Mouse (Mus musculus): Measurements from ENCODE around the gene Khdrbs1. TPM values are rescaled to one million over a fixed set of nuclear protein-coding genes. Genes with fewer than 3 reads are reported as not detected.
"Not testable (repeated sequence)": the region's sequence is repeated elsewhere in the genome, so short reads cannot be mapped to it uniquely, and the experiment has no call there.

Gene Khdrbs1
- polyA plus RNA-seq, 1 experiment from 2014 or later = 131 TPM

DNA sequence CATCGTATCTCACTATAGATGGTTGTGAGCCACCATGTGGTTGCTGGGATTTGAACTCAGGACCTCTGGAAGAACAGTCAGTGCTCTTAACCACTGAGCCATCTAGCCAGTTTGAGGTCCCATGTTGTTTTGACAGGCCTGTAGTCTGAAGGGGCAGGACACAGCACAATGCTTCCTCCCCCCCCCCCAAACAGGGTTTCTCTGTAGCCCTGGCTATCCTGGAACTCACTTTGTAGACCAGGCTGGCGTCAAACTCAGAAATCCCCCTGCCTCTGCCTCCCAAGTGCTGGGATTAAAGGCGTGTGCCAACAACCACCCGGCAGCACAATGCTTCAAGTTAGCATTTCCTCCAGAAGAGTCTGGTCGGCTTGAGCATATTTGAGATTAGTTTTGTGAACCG is 41.4 kb downstream of the Khdrbs1 start:
- not testable (repeated sequence) for H3K4me3 ChIP-seq (ENCODE audit: low read length); H3K4me2 ChIP-seq (replicated peaks; ENCODE audit: low read depth, low read length); H3K27ac ChIP-seq (ENCODE audit: low read depth, low read length); H3K27me3 ChIP-seq (ENCODE audit: control insufficient read depth, insufficient read depth, low read length); ATAC-seq (ENCODE audit: low FRiP score, low TSS enrichment); H3K9me3 ChIP-seq (ENCODE audit: control insufficient read depth, low read length); H3K9ac ChIP-seq (ENCODE audit: low read depth, low read length)
- peaks cover 27% of the 10 kb centered on the region for H3K36me3 ChIP-seq (ENCODE audit: control insufficient read depth, insufficient read depth, low read length)
- 96% methylated on average over 6 of the region's 6 CpGs for WGBS
- H3K4me1 ChIP-seq (ENCODE audit: control insufficient read depth, insufficient read depth, low read length) = peaks cover 16% of the 10 kb centered on the region

DNA sequence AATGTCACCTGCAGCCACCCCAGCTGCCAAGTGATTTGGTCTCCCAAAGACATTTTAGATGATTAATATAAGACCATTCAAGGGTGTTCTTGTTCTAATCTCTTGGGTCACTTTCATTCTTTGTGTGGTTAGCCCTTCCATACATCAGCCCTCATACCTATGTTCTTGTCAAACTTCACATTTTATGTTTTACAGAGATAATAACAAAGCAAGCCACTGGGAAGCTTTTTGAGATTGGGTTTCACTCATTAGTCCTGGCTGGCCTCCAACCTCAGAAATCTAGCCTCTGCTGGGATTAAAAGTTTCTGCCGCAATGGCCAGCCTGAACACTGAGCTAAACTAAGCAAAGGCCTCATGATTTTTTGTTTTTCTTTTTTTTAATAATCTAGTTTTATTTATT is 41.9 kb downstream of the Khdrbs1 start:
- 70% methylated on average over 1 of the region's 1 CpGs for WGBS
- Histone ChIP-seq H3K36me3 (ENCODE audit: control insufficient read depth, insufficient read depth, low read length) (peaks cover 23% of the 10 kb centered on the region), H3K9me3 (ENCODE audit: control insufficient read depth, low read length) (no peaks in the 10 kb centered on the region), H3K27me3 (ENCODE audit: control insufficient read depth, insufficient read depth, low read length) (no peaks in the 10 kb centered on the region), H3K4me2 (replicated peaks; ENCODE audit: low read depth, low read length) (no peak overlapping the region), H3K27ac (ENCODE audit: low read depth, low read length) (no peak overlapping the region), H3K4me3 (ENCODE audit: low read length) (no peak overlapping the region), H3K4me1 (ENCODE audit: control insufficient read depth, insufficient read depth, low read length) (peaks cover 18% of the 10 kb centered on the region), H3K9ac (ENCODE audit: low read depth, low read length) (no peak overlapping the region)
- ATAC-seq (ENCODE audit: low FRiP score, low TSS enrichment) = no peak

DNA sequence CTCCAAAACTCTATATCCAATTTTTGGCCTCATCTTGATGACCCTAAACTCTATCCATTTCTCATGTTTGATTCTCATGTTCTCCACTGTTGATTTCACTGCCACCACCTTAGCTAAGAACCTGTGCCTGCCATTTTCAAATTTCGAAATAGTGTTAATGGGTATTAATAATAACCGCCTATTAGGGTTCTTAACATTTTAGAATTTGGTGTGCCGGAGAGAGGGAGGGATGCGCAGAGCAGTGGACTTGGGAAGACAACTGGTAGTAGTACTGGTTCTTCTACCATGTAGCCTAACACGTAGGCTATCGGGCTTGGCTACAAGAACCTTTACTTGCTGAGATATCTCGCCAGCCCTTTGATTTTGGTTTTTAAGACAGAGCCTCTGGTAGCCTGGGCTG is 44.9 kb downstream of the Khdrbs1 start:
- peaks cover 19% of the 10 kb centered on the region for H3K36me3 ChIP-seq (ENCODE audit: control insufficient read depth, insufficient read depth, low read length)
- peak overlapping the region; percentile 89; the same call in 1 of the 2 replicates for H3K27ac ChIP-seq (ENCODE audit: low read depth, low read length)
- H3K4me2 ChIP-seq (replicated peaks; ENCODE audit: low read depth, low read length) = peak overlapping the region; percentile 72
- ATAC-seq (ENCODE audit: low FRiP score, low TSS enrichment) = no peak
- peak overlapping the region; percentile 79 for H3K9ac ChIP-seq (ENCODE audit: low read depth, low read length)
- 85% methylated on average over 7 of the region's 7 CpGs for WGBS
- H3K4me3 ChIP-seq (ENCODE audit: low read length) = peak overlapping the region; percentile 78
- H3K4me1 ChIP-seq (ENCODE audit: control insufficient read depth, insufficient read depth, low read length) = peaks cover 13% of the 10 kb centered on the region
- H3K9me3 ChIP-seq (ENCODE audit: control insufficient read depth, low read length) = no peaks in the 10 kb centered on the region
- no peaks in the 10 kb centered on the region for H3K27me3 ChIP-seq (ENCODE audit: control insufficient read depth, insufficient read depth, low read length)

DNA sequence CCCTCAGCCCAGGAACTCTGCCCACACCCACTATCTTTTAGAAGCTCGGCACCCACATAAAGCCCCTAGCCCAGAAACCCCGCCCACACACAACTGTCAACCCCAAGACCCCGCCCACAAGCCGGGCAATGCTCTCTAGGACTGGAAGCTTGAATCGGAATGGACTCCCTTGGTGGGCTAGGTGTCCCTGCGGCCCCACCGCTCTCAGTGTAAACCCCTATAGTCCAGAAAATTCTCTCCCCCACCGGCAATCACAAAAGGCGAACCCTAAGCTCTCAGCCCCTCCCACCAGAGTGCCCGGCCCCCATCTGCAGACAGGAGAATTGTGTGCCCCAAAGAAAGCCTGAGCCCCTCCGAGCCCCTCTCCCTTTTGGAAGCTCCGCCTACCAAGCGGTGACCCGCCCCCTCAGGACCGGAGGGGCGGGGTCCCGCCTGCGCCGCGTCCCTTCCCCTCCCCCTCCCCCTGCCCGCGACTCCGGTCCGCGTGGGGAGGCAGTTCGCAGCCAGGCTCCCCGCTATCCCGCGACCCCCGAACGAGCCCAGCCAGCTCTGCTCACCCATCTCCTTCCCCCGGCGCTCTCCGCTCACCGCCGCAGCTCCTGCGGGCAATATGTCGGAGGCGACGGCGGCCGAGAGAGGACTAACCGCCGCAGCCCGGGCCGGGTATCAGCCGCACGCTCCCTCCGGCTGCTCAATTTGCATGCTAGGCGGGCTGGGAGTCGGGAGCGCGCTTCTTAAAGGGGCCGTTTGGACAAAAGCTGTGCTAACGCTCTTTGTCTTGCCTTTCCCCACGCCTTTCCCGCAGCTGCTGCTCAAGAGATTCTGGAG is 45.7 kb downstream of the Khdrbs1 start, which contains the start of gene Tmem39b:
Tmem39b (minus strand) TSS at position 681 of the 828 bp plus-strand sequence.
- peak within 1 kb of the TSS; percentile 78 for H3K4me3 ChIP-seq (ENCODE audit: low read length)
- H3K9ac ChIP-seq (ENCODE audit: low read depth, low read length) = peak within 1 kb of the TSS; percentile 79
- peaks cover 8% of the 10 kb centered on the region; the same call in 1 of the 2 replicates for H3K4me1 ChIP-seq (ENCODE audit: control insufficient read depth, insufficient read depth, low read length)
- H3K27ac ChIP-seq (ENCODE audit: low read depth, low read length) = peak within 1 kb of the TSS; percentile 89
- no peaks in the 10 kb centered on the region for H3K9me3 ChIP-seq (ENCODE audit: control insufficient read depth, low read length)
- ATAC-seq (ENCODE audit: low FRiP score, low TSS enrichment) = peak; percentile 87
- peak within 1 kb of the TSS; percentile 72 for H3K4me2 ChIP-seq (replicated peaks; ENCODE audit: low read depth, low read length)
- under 1% methylated on average over 46 of the region's 57 CpGs for WGBS
- H3K27me3 ChIP-seq (ENCODE audit: control insufficient read depth, insufficient read depth, low read length) = no peaks in the 10 kb centered on the region
- peaks cover 22% of the 10 kb centered on the region for H3K36me3 ChIP-seq (ENCODE audit: control insufficient read depth, insufficient read depth, low read length)

DNA sequence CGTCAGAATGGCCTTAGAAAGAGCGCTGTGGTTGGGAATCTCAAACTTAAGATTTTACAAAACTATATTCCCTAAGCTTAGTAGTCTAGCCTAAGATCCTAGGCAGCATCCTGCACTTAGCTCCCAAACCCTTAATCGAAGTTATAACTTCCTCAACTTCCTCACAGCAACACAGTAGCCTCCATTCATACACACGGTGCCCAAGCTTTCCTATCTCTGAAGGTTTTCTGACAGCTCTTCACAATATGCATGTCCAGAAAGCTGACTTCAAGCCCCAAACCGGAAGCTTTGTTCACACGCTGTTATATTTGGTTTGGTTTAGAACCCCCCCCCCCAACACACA is 46.3 kb downstream of the Khdrbs1 start:
- peaks cover 25% of the 10 kb centered on the region for H3K36me3 ChIP-seq (ENCODE audit: control insufficient read depth, insufficient read depth, low read length)
- no peaks in the 10 kb centered on the region for H3K9me3 ChIP-seq (ENCODE audit: control insufficient read depth, low read length)
- H3K4me3 ChIP-seq (ENCODE audit: low read length) = peak overlapping the region; percentile 78
- 22% methylated on average over 6 of the region's 6 CpGs for WGBS
- no peaks in the 10 kb centered on the region for H3K27me3 ChIP-seq (ENCODE audit: control insufficient read depth, insufficient read depth, low read length)
- peak overlapping the region; percentile 79 for H3K9ac ChIP-seq (ENCODE audit: low read depth, low read length)
- H3K4me1 ChIP-seq (ENCODE audit: control insufficient read depth, insufficient read depth, low read length) = peaks cover 8% of the 10 kb centered on the region; the same call in 1 of the 2 replicates
- peak overlapping the region; percentile 72 for H3K4me2 ChIP-seq (replicated peaks; ENCODE audit: low read depth, low read length)
- H3K27ac ChIP-seq (ENCODE audit: low read depth, low read length) = peak overlapping the region; percentile 89; the same call in 1 of the 2 replicates
- ATAC-seq (ENCODE audit: low FRiP score, low TSS enrichment) = no peak

DNA sequence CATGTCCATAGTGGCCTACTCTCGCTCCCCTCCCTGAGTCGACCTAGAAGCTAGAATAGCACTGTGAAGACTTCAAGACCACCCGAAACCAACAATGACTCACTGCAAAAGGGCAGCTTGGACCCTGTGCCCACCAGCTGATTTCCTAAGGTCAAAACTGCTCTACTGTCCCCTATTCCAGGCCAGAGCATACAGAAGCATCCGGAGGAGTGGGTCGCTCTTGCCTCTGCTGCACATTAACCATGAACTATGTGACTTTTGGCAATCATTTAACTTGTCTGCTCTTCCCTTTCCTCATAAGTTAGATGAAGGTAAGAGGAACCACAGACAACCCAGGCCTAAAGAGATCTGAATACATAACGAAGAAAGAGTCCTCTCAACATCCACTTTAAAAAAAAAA is 57.6 kb downstream of the Khdrbs1 start:
- ATAC-seq (ENCODE audit: low FRiP score, low TSS enrichment) = no peak
- Histone ChIP-seq H3K27me3 (ENCODE audit: control insufficient read depth, insufficient read depth, low read length) (no peaks in the 10 kb centered on the region), H3K4me1 (ENCODE audit: control insufficient read depth, insufficient read depth, low read length) (no peaks in the 10 kb centered on the region), H3K36me3 (ENCODE audit: control insufficient read depth, insufficient read depth, low read length) (peaks cover 84% of the 10 kb centered on the region), H3K9ac (ENCODE audit: low read depth, low read length) (no peak overlapping the region), H3K27ac (ENCODE audit: low read depth, low read length) (no peak overlapping the region), H3K4me2 (replicated peaks; ENCODE audit: low read depth, low read length) (no peak overlapping the region), H3K4me3 (ENCODE audit: low read length) (no peak overlapping the region), H3K9me3 (ENCODE audit: control insufficient read depth, low read length) (no peaks in the 10 kb centered on the region)
- WGBS = 86% methylated on average over 6 of the region's 6 CpGs

DNA sequence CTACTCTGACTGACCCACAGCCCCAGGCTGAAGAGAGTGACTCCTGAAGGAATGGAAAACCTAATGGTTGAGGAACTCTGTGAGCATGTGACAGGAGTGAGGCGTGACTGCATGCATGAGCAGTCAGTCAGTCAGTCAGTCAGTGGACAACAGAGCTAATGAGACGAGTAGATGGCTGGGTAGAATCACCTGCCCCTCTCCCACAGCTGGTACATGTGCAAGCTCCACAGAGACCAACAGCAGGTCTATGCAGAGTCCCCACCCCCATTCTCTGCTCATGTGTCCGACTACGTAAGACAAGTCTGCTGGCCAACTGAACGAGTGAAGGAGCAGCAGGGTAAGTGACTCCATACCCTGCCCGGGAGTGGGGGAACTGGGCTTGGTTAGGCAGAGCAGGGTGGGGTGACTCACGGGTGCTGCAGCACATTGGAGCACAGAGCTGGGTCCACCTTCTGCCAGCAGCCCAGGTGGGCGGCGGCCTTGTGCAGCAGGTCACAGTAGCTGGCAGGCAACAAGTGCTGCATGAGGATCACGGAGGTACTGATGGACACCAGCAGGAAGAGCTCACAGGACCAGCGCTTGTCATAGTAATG is 58.1 kb downstream of the Khdrbs1 start:
- no peak overlapping the region for H3K4me3 ChIP-seq (ENCODE audit: low read length)
- no peaks in the 10 kb centered on the region for H3K27me3 ChIP-seq (ENCODE audit: control insufficient read depth, insufficient read depth, low read length)
- H3K4me1 ChIP-seq (ENCODE audit: control insufficient read depth, insufficient read depth, low read length) = no peaks in the 10 kb centered on the region
- H3K9me3 ChIP-seq (ENCODE audit: control insufficient read depth, low read length) = no peaks in the 10 kb centered on the region
- H3K27ac ChIP-seq (ENCODE audit: low read depth, low read length) = no peak overlapping the region
- H3K36me3 ChIP-seq (ENCODE audit: control insufficient read depth, insufficient read depth, low read length) = peaks cover 82% of the 10 kb centered on the region
- 76% methylated on average over 11 of the region's 11 CpGs for WGBS
- no peak overlapping the region for H3K9ac ChIP-seq (ENCODE audit: low read depth, low read length)
- H3K4me2 ChIP-seq (replicated peaks; ENCODE audit: low read depth, low read length) = no peak overlapping the region
- ATAC-seq (ENCODE audit: low FRiP score, low TSS enrichment) = peak; percentile 72

DNA sequence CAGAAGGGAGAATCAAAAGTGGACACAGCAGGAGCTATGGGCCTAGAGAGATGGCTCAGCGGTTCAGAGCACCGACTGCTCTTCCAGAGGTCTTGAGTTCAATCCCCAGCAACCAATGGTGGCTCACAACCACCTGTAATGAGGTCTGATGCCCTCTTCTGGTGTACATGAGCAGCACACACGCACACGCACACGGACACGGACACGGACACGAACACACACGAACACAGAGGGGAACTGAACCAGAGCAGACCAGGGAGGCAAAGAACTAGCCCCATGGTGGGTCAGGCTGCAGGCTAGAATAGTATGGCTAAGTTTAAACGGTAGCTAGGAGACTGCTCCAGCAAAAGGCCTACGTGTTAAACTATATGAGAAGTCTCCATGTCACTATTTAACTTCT is 60.3 kb downstream of the Khdrbs1 start:
- Histone ChIP-seq H3K4me3 (ENCODE audit: low read length) (no peak overlapping the region), H3K27me3 (ENCODE audit: control insufficient read depth, insufficient read depth, low read length) (no peaks in the 10 kb centered on the region), H3K4me2 (replicated peaks; ENCODE audit: low read depth, low read length) (no peak overlapping the region), H3K9ac (ENCODE audit: low read depth, low read length) (no peak overlapping the region), H3K27ac (ENCODE audit: low read depth, low read length) (no peak overlapping the region), H3K36me3 (ENCODE audit: control insufficient read depth, insufficient read depth, low read length) (peaks cover 84% of the 10 kb centered on the region), H3K9me3 (ENCODE audit: control insufficient read depth, low read length) (no peaks in the 10 kb centered on the region), H3K4me1 (ENCODE audit: control insufficient read depth, insufficient read depth, low read length) (no peaks in the 10 kb centered on the region)
- ATAC-seq (ENCODE audit: low FRiP score, low TSS enrichment) = no peak
- 94% methylated on average over 11 of the region's 11 CpGs for WGBS

DNA sequence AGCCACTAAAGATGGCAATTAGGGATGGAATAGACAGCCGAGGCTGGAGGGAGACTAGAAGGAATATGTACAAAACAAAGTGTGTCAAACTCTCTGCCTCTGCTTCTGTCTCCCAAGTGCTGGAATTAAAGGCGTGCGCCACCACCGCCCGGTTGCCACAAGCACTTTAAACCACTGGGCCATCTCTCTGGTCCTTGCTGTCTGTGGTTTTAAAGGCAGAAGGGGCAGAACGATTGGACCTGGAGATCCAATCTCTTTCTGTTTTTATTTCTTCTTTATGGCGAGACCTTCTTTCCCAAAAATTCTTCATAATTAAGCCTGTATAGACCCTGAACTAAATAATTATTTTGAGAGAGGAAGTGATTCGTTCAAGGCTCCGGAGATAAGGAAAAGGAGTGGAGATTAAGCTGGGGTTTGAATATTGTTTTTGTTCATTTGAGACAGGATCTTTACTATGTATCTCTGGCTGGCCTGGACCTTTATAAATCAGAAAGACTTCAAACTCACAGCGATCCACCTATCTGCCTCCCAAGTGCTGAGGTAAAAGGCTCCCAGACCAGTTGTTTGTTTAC is 69.1 kb downstream of the Khdrbs1 start:
- H3K36me3 ChIP-seq (ENCODE audit: control insufficient read depth, insufficient read depth, low read length) = peaks cover 23% of the 10 kb centered on the region
- ATAC-seq (ENCODE audit: low FRiP score, low TSS enrichment) = no peak
- H3K4me2 ChIP-seq (replicated peaks; ENCODE audit: low read depth, low read length) = peak overlapping the region; percentile 80
- H3K9me3 ChIP-seq (ENCODE audit: control insufficient read depth, low read length) = no peaks in the 10 kb centered on the region
- H3K4me3 ChIP-seq (ENCODE audit: low read length) = peak overlapping the region; percentile 99
- peak overlapping the region; percentile 97; the same call in 1 of the 2 replicates for H3K27ac ChIP-seq (ENCODE audit: low read depth, low read length)
- H3K9ac ChIP-seq (ENCODE audit: low read depth, low read length) = peak overlapping the region; percentile 98; the same call in 1 of the 2 replicates
- H3K27me3 ChIP-seq (ENCODE audit: control insufficient read depth, insufficient read depth, low read length) = no peaks in the 10 kb centered on the region
- H3K4me1 ChIP-seq (ENCODE audit: control insufficient read depth, insufficient read depth, low read length) = peaks cover 5% of the 10 kb centered on the region; the same call in 1 of the 2 replicates
- WGBS = 2% methylated on average over 10 of the region's 10 CpGs

Data from kidney, embryonic 14.5 days (tissue).